Comparison of ENCODE assay signal across 9 mouse cellular contexts in the genomic region with DNA sequence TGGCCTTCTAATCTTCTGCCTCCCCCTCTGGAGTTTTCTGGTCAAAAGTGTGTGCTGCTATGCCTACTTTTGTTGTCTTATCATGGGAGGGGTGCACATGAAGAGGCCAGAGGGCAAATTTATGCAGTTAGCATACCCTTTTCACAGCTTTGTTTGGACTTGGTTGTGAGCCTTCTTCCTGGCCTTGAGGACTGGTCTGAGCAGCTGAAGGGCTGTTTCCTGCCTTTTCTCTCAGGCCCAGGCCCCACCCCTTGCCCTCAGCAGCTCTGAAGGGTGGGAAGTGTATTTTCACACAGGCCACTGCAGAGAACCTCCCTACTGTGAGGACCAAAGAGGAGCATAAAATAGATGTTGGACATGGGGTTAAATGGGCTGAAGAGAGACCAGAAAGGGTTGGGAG. TPM values are rescaled to one million over a fixed set of nuclear protein-coding genes. Genes with fewer than 3 reads are reported as not detected.
DNase-seq lines count a peak whose midpoint lies in the region; ATAC-seq and TF ChIP-seq lines count a peak whose summit lies in the region.
"Had no signal": no experiment of that assay in that cellular context is flagged by ENCODE, and none has a peak within 500 bp of the region (broad histone marks: within the 10 kb centered on the region; RNA-seq: fewer than 3 reads in every experiment).

No protein-coding gene starts in this region.

- DNase-seq in heart, adult 2 months, result peak in 1 of 2 experiments; percentile 65
- no peak for DNase-seq in heart, postnatal 10 days
- DNase-seq in 416B (ENCODE audit: low read depth), result peak; percentile 75
- peak; percentile 92 for DNase-seq in ZHBTc4 (ENCODE audit: low read depth, low spot score)
- no peak for DNase-seq in liver, embryonic 11.5 days (ENCODE audit: low spot score)
- no peak for DNase-seq in right cerebral cortex, postnatal 36 days (ENCODE audit: low spot score in 2 of 2)
- no peak for DNase-seq in testis, postnatal 14 days (ENCODE audit: low spot score)
- DNase-seq in neural tube, embryonic 10.5 days (ENCODE audit: extremely low spot score, low spot score), result no peak

- H3K4me1 ChIP-seq in heart, adult 2 months (ENCODE audit: control insufficient read depth, insufficient read depth, low read length), result peaks cover 7% of the 10 kb centered on the region; the same call in 1 of the 2 replicates
- peaks cover 3% of the 10 kb centered on the region for H3K4me1 ChIP-seq in liver, embryonic 11.5 days (replicated peaks; ENCODE audit: control insufficient read depth, insufficient read depth, low read length)

- H3K27ac ChIP-seq in heart, adult 2 months, result peak overlapping the region; percentile 98
- no peak overlapping the region for H3K27ac ChIP-seq in liver, embryonic 11.5 days (ENCODE audit: low read depth, low read length)
- H3K27ac ChIP-seq: midbrain, embryonic 12.5 days had no signal

- H3K27me3 ChIP-seq in heart, adult 2 months (ENCODE audit: control insufficient read depth, insufficient read depth, low read length), result no peaks in the 10 kb centered on the region
- H3K27me3 ChIP-seq in liver, embryonic 11.5 days (replicated peaks; ENCODE audit: control insufficient read depth, insufficient read depth, low read length), result peaks cover 46% of the 10 kb centered on the region

- intact Hi-C loops in heart, adult 2 months (cut with DNase I), result no loop called here
- intact Hi-C loops in heart, postnatal 10 days (cut with DNase I), result no loop called here

- H3K4me3 ChIP-seq in heart, adult 2 months, result peak overlapping the region; percentile 76; the same call in 1 of the 2 replicates
- H3K4me3 ChIP-seq in liver, embryonic 11.5 days (ENCODE audit: low read depth, low read length), result peak overlapping the region; percentile 58; the same call in 1 of the 2 replicates

- TF ChIP-seq POLR2A in heart, adult 2 months (IDR thresholded peaks at IDR 0.05; ENCODE audit: insufficient read depth, low read depth, low read length), result peak; percentile 80

- peak overlapping the region; percentile 20; the same call in 1 of the 2 replicates for H3K9ac ChIP-seq in heart, adult 2 months (ENCODE audit: low read depth, low read length)
- H3K9ac ChIP-seq in liver, embryonic 11.5 days (ENCODE audit: low read depth, low read length), result no peak overlapping the region
- H3K9ac ChIP-seq: midbrain, embryonic 12.5 days had no signal

- H3K4me2 ChIP-seq in liver, embryonic 11.5 days, result peak overlapping the region; percentile 80
- H3K4me2 ChIP-seq: midbrain, embryonic 12.5 days had no signal

- ATAC-seq in liver, embryonic 11.5 days (replicated peaks; ENCODE audit: low FRiP score), result no peak

- TF ChIP-seq CTCF in heart, adult 2 months (IDR thresholded peaks at IDR 0.05), result no peak

- no peaks in the 10 kb centered on the region for H3K9me3 ChIP-seq in liver, embryonic 11.5 days (ENCODE audit: control insufficient read depth, low read length)
- H3K9me3 ChIP-seq: midbrain, embryonic 12.5 days had no signal

- H3K79me2 ChIP-seq in heart, adult 2 months (replicated peaks; ENCODE audit: control insufficient read depth, insufficient read depth, low read length), result no peaks in the 10 kb centered on the region

- no peak for TF ChIP-seq EP300 in heart, adult 2 months (IDR thresholded peaks at IDR 0.05; ENCODE audit: insufficient read depth, low read depth, low read length)

- H3K36me3 ChIP-seq in heart, adult 2 months (ENCODE audit: control insufficient read depth, insufficient read depth, low read length), result no peaks in the 10 kb centered on the region
- no peaks in the 10 kb centered on the region for H3K36me3 ChIP-seq in liver, embryonic 11.5 days (ENCODE audit: control insufficient read depth, insufficient read depth, low read length)
- H3K36me3 ChIP-seq: midbrain, embryonic 12.5 days had no signal

RNA-seq across cellular contexts. Expression of a gene that starts 1.5 kb away (rescaled TPM):
- total RNA-seq in heart, adult 2 months (2021), result 1 to 10 TPM; 8.1 to 8.6 TPM
- polyA plus RNA-seq in heart, adult 2 months (2012; rRNA removed), result 23.3 and 24.0 TPM in 2 replicates
- 10 to 100 TPM; 14.3 to 15.0 TPM for total RNA-seq in heart, postnatal 10 days (2021)
- polyA plus RNA-seq in liver, embryonic 11.5 days (2014; fragmentation: Nextera tagmentation; extraction: Ambion mirVana), result 10.1 and 11.0 TPM in 2 replicates

RNA-seq across cellular contexts. Expression of a gene that starts 6.0 kb away (rescaled TPM):
- under 1 TPM; 0.61 to 0.86 TPM for total RNA-seq in heart, adult 2 months (2021)
- polyA plus RNA-seq in heart, adult 2 months (2012; rRNA removed), result 1.4 and 1.8 TPM in 2 replicates
- 1 to 10 TPM; 1.1 to 1.5 TPM for total RNA-seq in heart, postnatal 10 days (2021)
- polyA plus RNA-seq in liver, embryonic 11.5 days (2014; fragmentation: Nextera tagmentation; extraction: Ambion mirVana), result 0.41 and 0.45 TPM in 2 replicates

RNA-seq across cellular contexts. Expression of a gene that starts 11.5 kb away (rescaled TPM):
- 1 to 10 TPM; 4.0 to 4.1 TPM for total RNA-seq in heart, adult 2 months (2021)
- 16.3 and 19.3 TPM in 2 replicates for polyA plus RNA-seq in heart, adult 2 months (2012; rRNA removed)
- total RNA-seq in heart, postnatal 10 days (2021), result 1 to 10 TPM; 5.1 to 5.4 TPM
- polyA plus RNA-seq in liver, embryonic 11.5 days (2014; fragmentation: Nextera tagmentation; extraction: Ambion mirVana), result 1.3 and 2.0 TPM in 2 replicates
- polyA plus RNA-seq: midbrain, embryonic 12.5 days had no signal

RNA-seq across cellular contexts. Expression of a gene that starts 24.0 kb away (rescaled TPM):
- 1 to 10 TPM; 6.1 to 6.4 TPM for total RNA-seq in heart, adult 2 months (2021)
- 5.4 and 8.6 TPM in 2 replicates for polyA plus RNA-seq in heart, adult 2 months (2012; rRNA removed)
- 10 to 100 TPM; 12.0 to 12.2 TPM for total RNA-seq in heart, postnatal 10 days (2021)
- 2.1 and 2.9 TPM in 2 replicates for polyA plus RNA-seq in liver, embryonic 11.5 days (2014; fragmentation: Nextera tagmentation; extraction: Ambion mirVana)

RNA-seq across cellular contexts. Expression of a gene that starts 48.0 kb away (rescaled TPM):
- under 1 TPM; 0.23 to 0.64 TPM for total RNA-seq in heart, adult 2 months (2021)
- 2.7 and 4.5 TPM in 2 replicates for polyA plus RNA-seq in heart, adult 2 months (2012; rRNA removed)
- 1 to 10 TPM; 1.3 to 2.4 TPM for total RNA-seq in heart, postnatal 10 days (2021)
- 20.8 and 21.1 TPM in 2 replicates for polyA plus RNA-seq in liver, embryonic 11.5 days (2014; fragmentation: Nextera tagmentation; extraction: Ambion mirVana)

Comparison
In these comparisons a context has a peak if more than half of its experiments do, and no peak if none do; other contexts are left out.
1. DNase-seq: peak in 416B (single experiment) and ZHBTc4 (single experiment); none in heart, postnatal 10 days (0 of 2), liver, embryonic 11.5 days (single experiment), right cerebral cortex, postnatal 36 days (0 of 2), testis, postnatal 14 days (single experiment) and neural tube, embryonic 10.5 days (single experiment).